Mouse (Mus musculus): ENCODE measurements around the gene Pip4k2a.
"Not testable (repeated sequence)": the region's sequence is repeated elsewhere in the genome, so short reads cannot be mapped to it uniquely, and the experiment has no call there.

The Pip4k2a gene

DNA sequence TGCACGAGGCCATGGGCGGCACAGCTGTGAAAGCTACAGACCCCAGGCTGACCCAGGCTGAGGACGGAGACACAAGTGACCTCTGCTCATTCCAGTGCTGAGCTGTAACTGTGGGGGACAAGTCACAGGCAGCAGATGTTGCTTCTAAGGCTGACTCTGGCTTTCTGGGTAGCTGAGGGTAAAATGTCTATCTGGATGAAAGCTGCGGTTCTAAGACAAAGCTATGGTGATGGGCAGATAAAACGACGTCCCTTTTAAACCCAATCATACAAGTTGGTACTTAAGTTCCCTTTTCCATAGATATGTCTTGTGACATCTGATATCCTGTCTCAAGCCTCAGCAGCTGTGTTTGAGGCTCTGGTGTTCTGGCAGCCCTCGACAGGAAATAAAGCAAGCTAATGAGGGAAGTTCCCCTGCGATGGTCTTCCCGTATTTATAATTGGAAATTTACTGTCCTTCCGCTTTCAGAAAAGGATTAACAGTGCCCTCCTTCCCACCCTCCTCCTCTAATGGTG, 100.1 kb downstream of the Pip4k2a start:
- no peak for DNase-seq (ENCODE audit: low read depth)

DNA sequence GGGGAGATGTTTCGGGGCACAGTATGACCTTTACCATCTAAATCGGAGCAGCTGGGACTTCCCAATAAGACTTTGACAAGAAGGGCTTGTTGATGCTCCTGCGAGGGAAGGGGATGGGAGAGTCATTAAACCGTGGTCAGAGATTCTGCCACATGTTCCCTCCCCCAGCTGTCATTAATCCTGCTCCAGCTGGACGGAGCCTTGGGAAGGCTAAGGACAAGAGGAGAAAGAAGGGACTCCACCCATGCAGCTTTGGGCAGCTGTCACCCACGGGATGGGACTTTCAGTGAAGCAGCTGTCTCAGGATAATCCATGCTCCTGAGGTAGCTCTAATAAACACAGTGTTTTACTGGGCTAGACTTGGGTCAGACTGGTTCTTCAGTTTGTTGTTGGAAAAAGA, 101.9 kb downstream of the Pip4k2a start:
- no peak for DNase-seq (ENCODE audit: low read depth)

DNA sequence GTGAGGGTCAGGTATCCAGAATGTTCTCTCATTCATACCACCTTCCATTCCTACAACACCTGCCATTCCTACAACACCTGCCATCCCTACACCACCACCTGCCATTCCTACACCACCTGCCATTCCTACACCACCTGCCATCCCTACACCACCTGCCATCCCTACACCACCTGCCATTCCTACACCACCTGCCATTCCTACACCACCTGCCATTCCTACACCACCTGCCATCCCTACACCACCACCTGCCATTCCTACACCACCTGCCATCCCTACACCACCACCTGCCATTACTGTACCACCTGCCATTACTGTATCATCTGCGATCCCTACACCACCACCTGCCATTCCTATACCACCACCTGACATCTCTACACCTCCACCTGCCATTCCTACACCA, 104.6 kb downstream of the Pip4k2a start:
- DNase-seq (ENCODE audit: low read depth) = not testable (repeated sequence)

- DNase-seq (ENCODE audit: low read depth) = no peak
Measured at GRCm38 (mm10) chr2:18891991-18892537, 105.9 kb downstream of the Pip4k2a start.

DNA sequence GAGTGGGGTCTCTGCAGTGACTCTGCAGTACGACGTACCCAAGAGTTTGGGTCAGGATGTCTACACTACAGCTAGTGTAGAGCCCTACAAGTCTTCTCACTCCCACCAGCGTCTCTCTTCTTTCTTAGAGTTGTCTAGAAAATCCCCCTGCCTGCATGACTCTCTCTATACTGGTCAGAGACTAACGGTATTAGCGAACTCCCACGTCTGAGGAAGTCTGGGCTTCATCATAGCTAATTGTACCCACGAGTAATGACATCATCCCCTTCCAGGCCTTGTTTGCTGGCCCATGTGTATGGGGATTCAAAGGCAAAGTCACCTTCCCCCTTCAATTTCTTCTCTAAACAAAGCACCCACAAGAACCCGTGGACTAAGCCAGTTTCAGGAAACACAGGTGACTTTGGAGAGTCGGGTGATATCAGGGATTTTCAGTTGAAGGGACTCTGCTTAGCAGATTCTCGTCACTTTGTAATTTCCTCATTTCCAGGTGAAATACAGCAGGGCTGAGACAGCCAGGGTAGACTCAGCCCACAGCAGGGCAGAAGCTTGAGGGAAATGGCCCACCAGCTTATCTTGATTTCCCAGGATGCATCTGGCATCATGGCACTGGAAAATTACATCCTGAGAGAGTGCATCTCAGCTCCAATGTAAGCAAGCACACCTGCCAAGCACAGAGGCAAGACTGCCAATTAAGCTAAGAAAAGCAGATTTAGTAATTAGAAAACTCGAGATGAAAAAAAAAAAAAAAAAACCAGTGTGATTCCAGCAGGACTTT, 107.5 kb downstream of the Pip4k2a start:
- DNase-seq (ENCODE audit: low read depth) = no peak

DNA sequence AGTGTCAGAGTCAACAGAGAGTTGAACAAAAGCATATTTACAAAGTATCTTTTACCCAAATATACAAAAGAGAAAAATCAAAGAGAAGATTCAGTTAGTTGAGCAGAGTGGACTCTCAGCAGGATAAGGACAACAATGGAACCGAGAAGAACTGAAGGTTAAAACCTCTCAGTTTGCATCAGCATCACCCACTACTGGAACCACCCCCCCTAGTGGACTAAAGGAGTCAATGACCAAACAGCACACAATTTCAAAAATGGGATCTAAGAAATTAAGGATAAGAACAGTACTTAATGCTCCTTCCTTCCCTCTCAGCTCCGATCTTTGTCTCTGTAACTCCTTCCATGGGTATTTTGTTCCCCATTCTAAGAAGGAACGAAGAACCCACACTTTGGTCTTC, 113.6 kb downstream of the Pip4k2a start:
- no peak for DNase-seq (ENCODE audit: low read depth)

- DNase-seq (ENCODE audit: low read depth) = no peak
Measured at GRCm38 (mm10) chr2:18874626-18875025, 123.3 kb downstream of the Pip4k2a start.

GRCm38 (mm10) chr2:18874063-18874462, 123.9 kb downstream of the Pip4k2a start:
- DNase-seq (ENCODE audit: low read depth) = no peak

DNA sequence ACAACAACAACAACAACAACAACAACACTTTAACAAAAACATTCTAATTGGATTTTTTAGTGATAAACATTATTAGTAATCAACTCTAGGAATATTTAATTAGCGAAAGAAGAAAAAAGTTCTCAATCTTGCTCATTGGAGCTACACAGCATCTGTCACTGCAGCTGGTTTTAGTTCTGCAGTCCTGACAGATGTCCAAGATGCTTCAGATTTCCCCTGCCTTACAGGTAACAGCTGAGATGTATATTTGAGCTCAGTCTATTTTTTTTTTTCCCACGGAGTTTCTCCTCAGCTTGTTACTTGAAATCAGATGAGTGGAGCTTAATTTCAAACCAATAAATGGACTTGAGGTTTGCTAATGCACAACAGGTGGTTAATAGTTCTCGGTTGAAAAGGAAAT, 124.5 kb downstream of the Pip4k2a start:
- no peak for DNase-seq (ENCODE audit: low read depth)

- peak; percentile 67 for DNase-seq (ENCODE audit: low read depth)
Measured at GRCm38 (mm10) chr2:18872797-18873196, 125.1 kb downstream of the Pip4k2a start.

DNA sequence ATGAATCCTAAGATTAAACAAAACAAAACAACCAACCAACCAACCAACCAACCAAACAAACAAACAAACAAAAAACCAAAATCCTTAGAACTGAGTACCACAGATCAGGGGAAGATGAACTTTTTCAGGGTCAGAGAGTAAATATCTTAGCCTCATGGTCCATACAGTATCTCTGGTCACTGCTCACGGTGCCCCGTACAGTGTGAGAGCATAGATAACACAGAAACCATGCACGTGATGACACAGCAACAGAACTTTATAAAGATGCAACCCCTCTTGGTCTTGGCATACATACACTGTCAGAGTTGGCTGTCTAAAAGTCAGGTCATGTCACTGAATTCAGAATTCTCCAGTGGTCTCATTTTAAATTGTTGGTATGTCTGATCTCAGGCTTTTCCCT, 126.8 kb downstream of the Pip4k2a start:
- DNase-seq (ENCODE audit: low read depth) = no peak

- DNase-seq (ENCODE audit: low read depth) = no peak
Measured at GRCm38 (mm10) chr2:18867069-18867468, 130.9 kb downstream of the Pip4k2a start.

GRCm38 (mm10) chr2:18864719-18865118, 133.2 kb downstream of the Pip4k2a start:
- no peak for DNase-seq (ENCODE audit: low read depth)

GRCm38 (mm10) chr2:18861607-18862158, 136.2 kb downstream of the Pip4k2a start:
- no peak for DNase-seq (ENCODE audit: low read depth)

DNA sequence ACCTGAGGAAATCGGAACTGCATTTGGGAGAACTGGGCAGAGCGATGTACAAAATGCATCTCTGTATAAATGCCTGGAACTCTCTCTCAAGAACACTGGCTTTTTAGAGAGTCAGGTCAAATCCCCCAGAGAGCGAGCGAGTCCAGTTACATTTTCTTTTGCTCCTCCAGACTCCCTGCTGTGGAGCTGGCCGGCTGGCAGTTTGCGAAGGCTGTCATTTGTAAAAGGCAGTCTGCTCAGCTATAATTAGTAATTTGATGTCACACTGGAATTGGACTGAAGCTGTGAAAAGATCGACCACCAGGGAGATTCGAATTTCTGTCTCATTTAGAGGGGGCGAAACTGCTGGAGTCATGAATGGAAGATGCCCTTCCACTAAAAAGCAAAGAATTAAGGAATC, 137.2 kb downstream of the Pip4k2a start:
- no peak for DNase-seq (ENCODE audit: low read depth)

DNA sequence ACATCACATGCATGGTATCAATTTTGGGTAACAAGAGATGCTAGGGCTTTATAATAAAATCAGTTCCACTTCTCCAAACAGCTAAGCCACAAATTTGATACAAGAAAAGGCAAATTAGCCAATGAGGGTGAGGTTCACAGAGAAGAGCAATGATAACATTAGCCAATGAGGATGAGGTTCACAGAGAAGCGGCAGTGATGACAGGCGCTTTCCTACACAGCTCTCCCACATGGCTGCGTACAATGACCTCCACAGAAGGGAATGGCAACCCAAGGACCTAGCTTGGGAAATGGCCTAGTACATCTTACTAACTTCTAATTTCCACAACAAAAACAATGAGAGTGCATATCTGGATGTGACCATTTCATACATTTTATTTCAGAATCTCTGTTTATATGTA, 140.0 kb downstream of the Pip4k2a start:
- no peak for DNase-seq (ENCODE audit: low read depth)

DNA sequence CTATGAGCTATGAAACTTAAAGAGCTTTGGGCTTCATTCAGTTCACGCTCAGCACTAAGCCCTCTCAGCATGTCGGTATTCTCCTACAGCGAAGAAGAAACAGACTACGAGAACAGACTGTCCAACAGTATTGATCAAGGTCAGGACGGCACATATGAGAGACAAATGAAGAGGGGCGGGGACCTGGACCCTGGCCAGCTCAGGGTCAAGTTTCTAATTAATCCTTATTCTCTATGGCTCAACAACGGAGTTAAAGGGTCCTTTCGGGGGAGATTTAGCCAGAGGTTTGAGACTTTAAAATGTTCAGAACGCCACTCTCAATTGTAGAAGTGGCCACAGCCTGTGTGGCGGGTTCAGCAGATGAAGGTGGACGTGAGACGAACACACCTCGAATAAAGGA, 141.5 kb downstream of the Pip4k2a start:
- no peak for DNase-seq (ENCODE audit: low read depth)

- no peak for DNase-seq (ENCODE audit: low read depth)
Measured at GRCm38 (mm10) chr2:18855246-18855645, 142.7 kb downstream of the Pip4k2a start.

DNA sequence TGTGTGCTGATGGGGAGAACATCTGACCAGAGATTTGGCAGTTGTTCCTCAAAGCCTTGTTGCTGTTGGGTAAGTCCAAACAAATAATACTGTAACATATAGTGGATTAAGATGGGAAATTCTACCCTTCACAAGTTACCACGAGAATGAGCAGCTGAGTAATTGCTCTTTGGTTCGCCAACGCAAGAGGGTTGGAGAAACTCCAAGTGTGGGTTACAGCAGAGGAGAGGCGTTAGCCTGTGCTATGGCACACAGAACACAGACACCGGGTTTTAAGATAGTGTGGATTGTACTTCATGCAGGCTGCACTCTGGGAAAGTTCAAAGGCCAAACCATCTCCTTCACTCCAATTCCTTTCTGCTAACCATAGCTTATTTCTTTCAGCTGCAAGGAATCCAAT, 144.6 kb downstream of the Pip4k2a start:
- no peak for DNase-seq (ENCODE audit: low read depth)

- no peak for DNase-seq (ENCODE audit: low read depth)
Measured at GRCm38 (mm10) chr2:18850657-18851056, 147.3 kb downstream of the Pip4k2a start.

DNA sequence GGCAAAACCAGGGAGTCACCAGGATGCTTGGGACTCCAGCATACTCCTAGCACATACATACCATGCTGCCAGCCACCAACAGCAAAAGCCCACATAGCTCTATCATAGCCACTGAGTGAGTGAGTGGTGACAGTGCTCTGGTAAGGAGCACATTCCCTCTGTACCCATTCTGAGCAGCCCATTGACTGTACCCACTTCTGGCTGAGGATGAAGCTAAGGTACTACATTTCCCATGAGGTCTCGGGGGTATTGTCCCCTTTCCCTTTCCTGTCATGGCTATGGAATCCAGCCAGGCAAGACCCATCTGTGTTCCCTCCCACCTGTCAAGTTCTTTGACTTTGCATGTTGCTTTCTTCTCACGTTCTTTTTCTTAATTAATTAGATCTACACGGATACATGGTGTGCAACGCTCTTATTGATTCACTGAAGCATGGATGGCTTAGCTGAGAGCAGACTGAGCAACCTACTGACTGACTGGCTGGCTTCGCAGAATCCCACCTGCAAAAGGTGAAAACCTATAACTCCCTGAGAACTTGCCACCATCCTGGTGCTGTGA, 149.8 kb downstream of the Pip4k2a start:
- no peak for DNase-seq (ENCODE audit: low read depth)

DNA sequence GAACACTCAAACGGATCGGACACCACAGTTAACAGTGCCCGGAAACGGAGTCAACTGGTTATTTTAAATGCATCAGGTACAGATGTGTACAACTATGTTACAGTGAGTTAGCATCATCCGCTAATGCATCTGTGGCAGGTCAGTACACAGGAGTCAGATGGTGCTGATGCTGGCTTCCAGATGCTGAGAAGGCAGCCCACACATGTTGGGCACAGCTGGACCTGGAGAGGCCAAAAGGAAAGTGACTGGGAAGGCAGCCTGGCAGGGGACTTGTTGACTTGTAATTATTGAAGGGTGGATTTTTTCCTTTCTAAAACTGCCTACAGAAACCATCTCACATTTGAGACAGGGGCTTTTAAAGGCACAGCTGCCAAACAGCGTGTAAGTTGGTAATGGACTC, 155.4 kb downstream of the Pip4k2a start:
- DNase-seq (ENCODE audit: low read depth) = no peak

DNA sequence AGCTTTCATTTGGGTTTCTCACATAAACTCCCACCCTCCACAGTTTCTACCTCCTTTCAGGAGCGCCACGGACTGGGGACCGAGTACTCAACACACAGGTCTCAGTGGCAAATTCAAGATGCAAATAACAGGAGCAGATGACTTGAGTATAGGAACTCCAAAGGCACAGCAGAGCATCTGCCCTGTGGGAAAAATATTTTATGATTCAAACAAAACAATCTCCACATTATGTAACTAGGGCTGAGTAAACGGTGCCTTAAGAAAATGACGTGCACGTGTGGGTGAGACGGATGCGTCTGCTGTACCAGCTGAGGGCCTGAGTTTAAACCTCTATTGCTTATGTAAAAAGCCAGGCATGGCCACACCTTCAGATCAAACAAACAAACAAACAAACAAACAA, 156.9 kb downstream of the Pip4k2a start:
- DNase-seq (ENCODE audit: low read depth) = no peak

All from c-Kit-positive CD71-negative TER-119-negative erythroid progenitor cells, embryonic 14.5 days (primary cell).